Mouse (Mus musculus) bone marrow, adult 2 months (tissue): ENCODE measurements around the gene Ect2. TPM values are rescaled to one million over a fixed set of nuclear protein-coding genes. Genes with fewer than 3 reads are reported as not detected.

Experiments used
- H3K27ac ChIP-seq: fragments of 200-500 bp; 2 replicates; pipeline ENCODE4 v1.5.1; 2012; ENCODE audit warnings: low read depth, mild to moderate bottlenecking, control low read depth, inconsistent platforms, low read length; ENCODE audit not compliant: control insufficient read depth, poor library complexity, insufficient read depth
- H3K4me1 ChIP-seq: fragments of 200-500 bp; 2 replicates; pipeline ENCODE4 v1.6.1; 2011; ENCODE audit warnings: low read length; ENCODE audit not compliant: control insufficient read depth, insufficient read depth
- H3K4me3 ChIP-seq: fragments of 200-500 bp; replicated peaks from 2 replicates; pipeline ENCODE3; 2011; ENCODE audit warnings: mild to moderate bottlenecking, low read depth, low read length, control low read depth; ENCODE audit not compliant: control insufficient read depth
- CTCF ChIP-seq: fragments of 200-500 bp; IDR thresholded peaks from 2 replicates; pipeline ENCODE4 v1.5.1; 2011; ENCODE audit warnings: low read length, control low read depth; ENCODE audit not compliant: control insufficient read depth, insufficient read depth
- POLR2A ChIP-seq: fragments of 200-500 bp; IDR thresholded peaks from 2 replicates; pipeline ENCODE4 v1.6.1; 2011; ENCODE audit warnings: low read depth, mild to moderate bottlenecking, control low read depth, low read length, borderline replicate concordance; ENCODE audit not compliant: control insufficient read depth
- WGBS: fragments of 180-500 bp; shearing (Covaris S2); methylation state at CpG from one replicate; pipeline ENCODE4 v1.1.7; 2018; 5-methylcytosine and 5-hydroxymethylcytosine counted together
- polyA plus RNA-seq: library from polyadenylated mRNA; stranded (reverse); fragments of >200 nt; gene quantifications from 2 replicates; pipeline ENCODE4 v1.2.4, GENCODE M21; 2011; ENCODE audit warnings: low replicate concordance; ENCODE audit not compliant: missing spikeins, insufficient read depth, insufficient read length

Ect2 gene
- polyA plus RNA-seq, 1 experiment: 28.8 TPM

DNA sequence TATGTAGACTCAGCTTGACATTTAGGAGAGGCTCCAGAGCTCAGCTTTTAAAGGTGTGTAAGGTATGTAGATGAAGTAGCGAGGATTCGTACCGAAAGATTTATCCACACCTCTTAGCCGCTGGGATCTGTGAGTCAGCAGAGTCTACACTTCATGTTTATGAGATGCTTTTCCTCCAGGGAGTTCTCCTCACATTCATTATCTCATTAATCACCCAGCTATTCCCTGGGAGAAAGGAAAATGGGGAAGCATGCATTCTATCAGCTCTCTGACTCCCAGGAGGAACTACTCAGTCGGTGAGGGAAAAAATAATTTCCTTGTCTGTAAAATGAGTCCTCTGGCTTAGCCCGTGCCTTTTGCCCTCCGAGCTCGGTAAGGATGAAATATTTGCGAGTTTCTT lies 83.3 kb downstream of the Ect2 start:
- WGBS: 79% methylated on average over 9 of the region's 9 CpGs
- TF ChIP-seq CTCF (no peak), POLR2A (no peak)
- Histone ChIP-seq H3K27ac (no peak overlapping the region), H3K4me3 (no peak overlapping the region), H3K4me1 (no peaks in the 10 kb centered on the region; the same call in 1 of the 2 replicates)

DNA sequence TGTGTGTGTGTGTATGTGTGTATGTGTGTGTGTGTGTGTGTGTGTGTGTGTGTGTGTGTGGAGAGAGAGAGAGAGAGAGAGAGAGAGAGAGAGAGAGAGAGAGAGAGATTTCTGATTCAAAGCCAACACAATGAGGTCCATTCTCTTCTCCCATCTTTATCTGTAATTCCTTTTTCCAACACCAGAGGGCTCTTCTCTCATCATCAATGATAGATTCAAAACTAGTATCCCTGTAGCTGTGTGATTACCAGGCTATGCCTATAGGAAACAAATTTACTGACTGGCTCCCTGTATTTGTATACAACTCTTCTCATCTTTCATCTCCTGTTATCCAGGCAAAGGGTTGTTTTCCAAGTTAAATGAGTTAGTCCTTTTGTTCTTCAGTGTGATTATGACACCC lies 86.5 kb downstream of the Ect2 start:
- no peak overlapping the region for H3K27ac ChIP-seq
- no peaks in the 10 kb centered on the region; the same call in 1 of the 2 replicates for H3K4me1 ChIP-seq
- no peak overlapping the region for H3K4me3 ChIP-seq
- no peak for TF ChIP-seq POLR2A
- no peak for TF ChIP-seq CTCF

DNA sequence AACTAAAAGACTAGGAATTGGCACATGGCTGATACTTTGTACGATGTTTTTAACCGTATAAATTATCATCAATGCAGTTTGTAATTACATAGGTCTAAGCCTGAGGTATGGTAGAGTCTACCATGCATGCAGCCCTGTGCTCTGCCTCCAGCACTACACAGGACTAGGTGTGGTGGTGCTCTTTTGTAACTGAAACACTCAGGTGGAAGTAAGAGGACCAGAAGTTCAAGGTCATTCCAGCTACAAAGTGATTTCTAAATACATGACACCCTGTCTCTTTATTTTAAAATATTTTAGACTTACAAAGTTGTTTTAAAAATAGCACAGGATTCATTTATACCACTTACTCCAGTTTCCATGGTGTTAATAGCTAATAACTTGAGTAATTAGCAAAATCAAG lies 88.8 kb downstream of the Ect2 start:
- whole genome bisulfite sequencing: 87% methylated on average over 2 of the region's 2 CpGs
- Histone ChIP-seq H3K4me1 (no peaks in the 10 kb centered on the region; the same call in 1 of the 2 replicates), H3K4me3 (no peak overlapping the region), H3K27ac (no peak overlapping the region)
- TF ChIP-seq POLR2A (no peak), CTCF (no peak)

DNA sequence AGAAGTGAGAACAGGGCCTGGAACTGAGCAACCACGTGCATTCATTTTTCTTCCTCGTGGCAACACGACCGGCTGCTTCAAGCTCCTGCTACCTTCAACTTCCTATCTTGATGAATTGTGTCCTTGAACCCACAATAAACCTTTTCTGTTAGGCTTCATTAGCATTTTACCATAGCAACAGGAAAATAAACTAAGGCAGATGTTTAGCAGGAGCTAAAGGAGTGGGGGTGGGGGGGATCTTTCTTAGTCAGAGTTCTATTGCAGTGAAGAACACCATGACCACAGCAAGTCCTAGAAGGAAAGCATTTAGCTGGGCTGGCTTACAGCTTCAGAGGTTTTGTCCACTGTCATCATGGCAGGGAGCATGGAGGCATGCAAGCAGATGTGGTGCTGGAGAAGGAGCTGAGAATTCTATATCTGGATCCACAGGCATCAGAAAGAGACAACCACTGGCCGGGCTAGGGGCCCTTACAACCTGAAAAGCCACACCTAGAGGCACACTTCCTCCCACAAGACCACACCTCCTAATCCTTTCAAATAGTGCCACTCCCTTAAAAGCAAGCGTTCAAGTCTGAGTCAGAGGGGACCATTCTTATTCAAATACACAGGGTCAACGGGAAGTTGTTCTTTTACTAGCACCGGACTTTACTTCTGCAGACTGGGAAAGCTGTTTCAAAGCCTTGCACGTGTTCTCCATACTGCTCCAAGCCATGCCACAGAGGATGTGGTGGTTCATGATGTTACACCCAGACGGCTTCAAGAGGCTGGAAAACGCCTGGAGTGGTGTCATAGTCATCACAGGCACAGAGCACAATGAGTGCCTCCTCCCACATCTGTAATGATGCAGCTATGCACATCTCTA lies 90.0 kb downstream of the Ect2 start:
- H3K4me1 ChIP-seq: no peaks in the 10 kb centered on the region; the same call in 1 of the 2 replicates
- TF ChIP-seq POLR2A (no peak), CTCF (no peak)
- no peak overlapping the region for H3K27ac ChIP-seq
- no peak overlapping the region for H3K4me3 ChIP-seq
- WGBS: 75% methylated on average over 11 of the region's 11 CpGs

DNA sequence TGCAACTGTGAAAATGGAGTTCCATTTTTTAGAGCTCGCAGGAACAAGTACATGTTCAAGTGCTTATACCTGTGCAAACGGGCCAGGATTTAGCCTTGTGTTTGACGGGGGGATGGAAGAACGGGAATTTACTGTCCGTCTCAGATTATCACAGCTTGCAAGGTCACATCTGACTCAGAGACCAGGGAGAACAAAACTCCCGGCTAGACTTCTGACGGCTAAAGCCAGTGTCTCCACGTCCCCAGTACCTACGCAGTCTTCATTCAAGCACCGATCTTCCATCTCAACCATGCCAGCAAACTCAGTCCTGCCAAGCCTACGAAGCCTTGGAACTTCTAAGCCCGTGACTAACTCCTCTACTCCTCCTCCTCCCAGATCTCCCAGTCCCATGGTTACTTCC lies 93.2 kb downstream of the Ect2 start:
- Histone ChIP-seq H3K4me3 (no peak overlapping the region), H3K4me1 (no peaks in the 10 kb centered on the region; the same call in 1 of the 2 replicates), H3K27ac (no peak overlapping the region)
- TF ChIP-seq CTCF: no peak
- no peak for TF ChIP-seq POLR2A
- WGBS: 88% methylated on average over 12 of the region's 12 CpGs

DNA sequence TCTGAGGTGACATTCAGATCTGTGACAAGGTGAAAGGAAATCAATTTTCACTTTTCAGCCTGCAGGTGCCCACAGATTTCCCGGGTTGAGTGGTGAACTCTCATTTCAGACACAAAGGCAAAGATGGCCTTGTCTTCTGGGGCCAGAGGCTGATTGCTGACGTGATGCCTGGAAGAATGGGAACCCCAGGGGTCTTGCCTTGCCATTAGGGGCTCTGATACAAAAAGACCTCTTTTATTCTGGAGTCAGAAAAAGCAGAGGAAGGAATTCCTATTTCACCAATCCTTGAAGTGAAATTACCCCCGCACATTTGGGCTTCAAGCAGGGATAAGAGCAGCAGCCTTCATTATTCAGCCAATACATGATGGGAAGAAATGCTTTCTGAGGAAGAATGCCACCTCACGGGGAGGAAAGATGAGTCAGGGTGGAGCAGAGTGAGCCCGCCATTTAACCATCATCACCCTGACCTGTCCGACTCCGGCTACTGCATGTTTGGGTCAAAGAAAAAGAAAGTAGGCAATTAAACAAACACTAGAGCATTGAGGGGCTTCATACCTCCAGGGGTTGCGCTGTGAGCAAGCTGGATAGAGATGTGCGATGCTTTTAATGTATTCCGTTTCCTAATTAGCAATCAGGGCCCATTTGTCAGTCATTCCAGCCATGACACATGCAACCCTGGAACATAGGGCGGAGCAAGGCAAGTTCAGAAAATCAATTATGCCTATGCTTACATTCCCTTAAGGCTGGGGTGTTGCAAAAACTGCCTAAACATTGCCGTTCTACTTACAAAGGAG lies 94.0 kb downstream of the Ect2 start:
- Histone ChIP-seq H3K27ac (no peak overlapping the region), H3K4me1 (no peaks in the 10 kb centered on the region; the same call in 1 of the 2 replicates), H3K4me3 (no peak overlapping the region)
- TF ChIP-seq POLR2A (no peak), CTCF (no peak)
- WGBS: 78% methylated on average over 12 of the region's 12 CpGs

DNA sequence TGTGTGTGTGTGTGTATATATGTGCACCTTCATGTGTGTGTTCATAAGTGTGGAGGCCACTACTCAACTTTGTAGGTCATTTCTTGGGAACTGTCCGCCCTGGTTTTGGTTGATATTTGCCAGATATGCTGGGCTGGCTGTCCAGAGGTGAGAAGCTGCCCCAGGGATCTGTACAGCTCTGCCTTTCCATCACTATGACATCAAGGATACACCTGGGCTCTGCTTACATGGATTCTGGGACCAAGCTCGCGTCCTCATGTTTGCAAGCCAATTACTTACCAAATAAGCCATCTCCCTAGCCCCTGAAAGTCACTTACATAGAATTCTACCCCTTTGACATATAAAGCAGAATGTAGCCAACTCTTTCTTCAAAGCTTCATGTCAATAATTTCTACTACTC lies 98.2 kb downstream of the Ect2 start:
- no peaks in the 10 kb centered on the region for H3K4me1 ChIP-seq
- TF ChIP-seq POLR2A: no peak
- TF ChIP-seq CTCF: no peak
- 82% methylated on average over 3 of the region's 3 CpGs for WGBS
- no peak overlapping the region for H3K4me3 ChIP-seq
- H3K27ac ChIP-seq: no peak overlapping the region

DNA sequence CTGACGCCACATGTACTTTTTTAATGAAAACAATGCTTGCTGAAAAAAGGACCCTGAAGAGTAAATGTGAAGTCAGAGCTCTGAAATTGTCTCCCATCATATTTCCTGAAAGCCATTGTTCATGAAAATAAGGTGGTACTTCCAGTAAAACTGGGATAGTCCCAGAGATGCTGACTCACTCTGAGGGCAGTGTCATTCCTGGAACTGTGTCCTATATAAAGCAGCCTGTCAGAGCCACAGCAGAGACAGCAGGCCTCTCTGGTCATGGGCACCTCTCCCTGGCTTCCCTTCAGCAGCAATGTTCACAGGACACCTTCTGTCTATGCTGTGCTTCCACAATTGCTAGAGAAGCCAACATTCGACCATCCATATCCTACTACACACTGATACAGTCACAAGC lies 98.9 kb downstream of the Ect2 start:
- H3K4me1 ChIP-seq: no peaks in the 10 kb centered on the region
- H3K27ac ChIP-seq: no peak overlapping the region
- 63% methylated on average over 2 of the region's 2 CpGs for WGBS
- H3K4me3 ChIP-seq: no peak overlapping the region
- TF ChIP-seq CTCF: no peak
- no peak for TF ChIP-seq POLR2A

Other genes starting within 250 kb of the Ect2 start
- 2.1 and 7.1 TPM in 2 replicates for gene Nceh1, start 29.1 kb upstream of the Ect2 start, polyA plus RNA-seq
- 1.0 and 1.1 TPM in 2 replicates for gene Tnfsf10, start 163.2 kb upstream of the Ect2 start, polyA plus RNA-seq
- not detected in 2 replicates for gene Ghsr, start 217.5 kb upstream of the Ect2 start, polyA plus RNA-seq